Mouse (Mus musculus): ENCODE measurements around the gene Sec24c. TPM values are rescaled to one million over a fixed set of nuclear protein-coding genes. Genes with fewer than 3 reads are reported as not detected.

The Sec24c gene
- polyA plus RNA-seq, 1 experiment from 2014 or later = 69.5 TPM

DNA sequence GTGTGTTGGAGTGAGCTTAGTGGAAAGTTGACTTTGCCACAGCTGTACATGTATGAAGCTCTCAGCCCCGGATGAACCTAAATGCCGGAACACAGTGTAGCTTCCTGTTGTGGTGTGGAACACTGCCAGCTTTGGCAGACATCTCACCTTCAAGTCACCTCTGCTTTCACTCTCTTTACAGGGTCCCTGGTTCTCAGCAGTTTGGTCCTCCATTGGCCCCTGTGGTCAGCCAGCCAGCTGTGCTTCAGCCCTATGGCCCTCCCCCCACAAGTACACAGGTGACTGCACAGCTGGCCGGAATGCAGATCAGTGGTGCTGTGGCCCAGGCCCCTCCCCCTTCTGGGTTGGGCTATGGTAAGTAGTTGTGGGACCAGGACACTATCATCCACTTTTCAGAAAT is 8.4 kb downstream of the Sec24c start:
- H3K9me3 ChIP-seq = no peaks in the 10 kb centered on the region
- H3K4me3 ChIP-seq = no peak overlapping the region
- 32% methylated on average over 3 of the region's 3 CpGs for WGBS
- peak overlapping the region; percentile 53 for H3K27ac ChIP-seq (replicated peaks)
- H3K36me3 ChIP-seq = peaks cover 100% of the 10 kb centered on the region
- H3K27me3 ChIP-seq (replicated peaks) = no peaks in the 10 kb centered on the region
- peaks cover 12% of the 10 kb centered on the region for H3K4me1 ChIP-seq
- H3K4me2 ChIP-seq = no peak overlapping the region
- no peak overlapping the region for H3K9ac ChIP-seq
- no peak for ATAC-seq (ENCODE audit: extremely low read depth, insufficient number of reproducible peaks, low FRiP score, low TSS enrichment)

DNA sequence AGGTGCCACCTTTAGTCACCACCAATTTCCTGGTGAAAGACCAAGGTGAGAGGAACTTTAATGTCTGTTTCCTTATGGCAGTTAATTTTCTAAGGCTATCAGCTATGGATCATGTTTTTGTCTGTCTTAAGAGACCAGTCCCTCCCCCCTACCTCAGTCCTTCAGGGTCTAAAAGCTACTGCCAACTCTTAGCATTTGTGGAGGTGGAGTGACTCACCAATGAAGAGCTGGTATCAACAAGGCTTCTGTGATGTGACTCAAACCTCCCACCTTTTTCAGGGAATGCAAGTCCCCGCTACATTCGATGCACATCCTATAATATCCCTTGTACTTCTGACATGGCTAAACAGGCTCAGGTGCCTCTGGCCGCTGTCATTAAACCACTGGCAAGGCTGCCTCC is 12.5 kb downstream of the Sec24c start:
- Histone ChIP-seq H3K9ac (no peak overlapping the region), H3K4me3 (no peak overlapping the region), H3K36me3 (peaks cover 100% of the 10 kb centered on the region), H3K27me3 (replicated peaks) (no peaks in the 10 kb centered on the region), H3K4me2 (no peak overlapping the region), H3K9me3 (no peaks in the 10 kb centered on the region), H3K27ac (replicated peaks) (no peak overlapping the region), H3K4me1 (peaks cover 12% of the 10 kb centered on the region)
- WGBS = 93% methylated on average over 3 of the region's 3 CpGs
- ATAC-seq (ENCODE audit: extremely low read depth, insufficient number of reproducible peaks, low FRiP score, low TSS enrichment) = no peak

DNA sequence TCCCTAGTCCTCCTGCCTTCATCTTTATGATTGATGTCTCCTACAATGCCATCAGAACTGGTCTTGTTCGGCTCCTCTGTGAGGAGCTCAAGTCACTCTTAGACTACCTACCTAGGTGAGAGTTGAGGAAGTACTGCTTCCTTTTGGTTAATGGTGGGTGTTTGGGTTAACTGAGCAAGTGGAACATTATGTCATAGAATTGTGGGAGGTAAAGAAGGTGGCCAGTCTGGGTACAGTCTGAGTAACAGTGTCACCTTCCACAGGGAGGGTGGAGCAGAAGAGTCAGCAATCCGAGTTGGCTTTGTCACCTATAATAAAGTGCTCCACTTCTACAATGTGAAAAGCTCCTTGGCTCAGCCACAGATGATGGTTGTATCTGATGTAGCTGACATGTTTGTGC is 14.9 kb downstream of the Sec24c start:
- Histone ChIP-seq H3K9ac (no peak overlapping the region), H3K27ac (replicated peaks) (no peak overlapping the region), H3K36me3 (peaks cover 100% of the 10 kb centered on the region), H3K4me3 (no peak overlapping the region), H3K9me3 (no peaks in the 10 kb centered on the region), H3K4me1 (peaks cover 8% of the 10 kb centered on the region), H3K27me3 (replicated peaks) (no peaks in the 10 kb centered on the region), H3K4me2 (no peak overlapping the region)
- ATAC-seq (ENCODE audit: extremely low read depth, insufficient number of reproducible peaks, low FRiP score, low TSS enrichment) = no peak
- WGBS = 93% methylated on average over 2 of the region's 2 CpGs

DNA sequence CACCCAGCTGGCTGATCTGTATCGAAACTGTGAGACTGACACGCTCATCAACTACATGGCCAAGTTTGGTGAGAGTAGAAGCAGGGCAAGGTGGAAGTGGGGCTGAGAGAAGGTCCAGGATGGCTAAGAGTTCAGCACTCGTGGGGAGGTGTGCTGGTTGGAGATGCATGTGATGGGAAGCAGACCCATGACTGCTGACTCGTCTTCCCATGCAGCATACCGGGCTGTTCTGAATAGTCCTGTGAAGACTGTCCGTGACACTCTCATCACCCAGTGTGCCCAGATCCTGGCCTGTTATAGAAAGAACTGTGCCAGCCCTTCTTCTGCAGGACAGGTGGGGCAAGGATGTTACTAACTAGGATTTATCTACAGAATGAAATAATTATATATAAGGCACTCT is 17.7 kb downstream of the Sec24c start:
- Histone ChIP-seq H3K36me3 (peaks cover 77% of the 10 kb centered on the region), H3K27me3 (replicated peaks) (no peaks in the 10 kb centered on the region), H3K9ac (no peak overlapping the region), H3K9me3 (no peaks in the 10 kb centered on the region), H3K4me2 (no peak overlapping the region), H3K4me1 (peaks cover 25% of the 10 kb centered on the region), H3K4me3 (no peak overlapping the region), H3K27ac (replicated peaks) (no peak overlapping the region)
- WGBS = 78% methylated on average over 6 of the region's 6 CpGs
- no peak for ATAC-seq (ENCODE audit: extremely low read depth, insufficient number of reproducible peaks, low FRiP score, low TSS enrichment)

DNA sequence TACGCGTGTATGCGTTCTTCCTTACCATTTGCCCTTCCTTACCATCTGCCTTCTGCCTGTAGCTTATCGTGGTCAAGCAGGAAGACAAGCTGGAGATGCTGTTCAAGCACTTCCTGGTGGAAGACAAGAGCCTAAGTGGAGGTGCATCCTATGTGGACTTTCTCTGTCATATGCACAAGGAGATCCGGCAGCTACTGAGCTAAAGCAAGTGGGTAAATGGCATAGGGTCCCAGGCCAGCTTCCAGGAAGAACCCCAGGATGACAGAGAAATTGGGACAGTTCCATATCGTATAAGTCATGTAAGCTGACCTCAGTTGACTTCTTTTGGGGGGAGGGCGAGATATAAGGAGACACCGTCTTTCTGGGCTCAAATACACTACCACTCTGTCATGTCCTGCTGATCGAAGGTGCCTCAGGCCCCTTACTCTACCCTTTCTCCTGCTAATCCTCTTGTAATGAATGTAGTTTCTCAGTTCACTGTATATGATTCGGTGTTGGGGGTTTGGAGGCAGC is 19.5 kb downstream of the Sec24c start:
- Histone ChIP-seq H3K9me3 (no peaks in the 10 kb centered on the region), H3K4me2 (peak overlapping the region; percentile 87; the same call in 1 of the 2 replicates), H3K4me1 (peaks cover 44% of the 10 kb centered on the region), H3K36me3 (peaks cover 69% of the 10 kb centered on the region), H3K27me3 (replicated peaks) (no peaks in the 10 kb centered on the region), H3K4me3 (peak overlapping the region; percentile 89; the same call in 1 of the 2 replicates), H3K27ac (replicated peaks) (peak overlapping the region; percentile 98; the same call in 1 of the 2 replicates), H3K9ac (no peak overlapping the region)
- no peak for ATAC-seq (ENCODE audit: extremely low read depth, insufficient number of reproducible peaks, low FRiP score, low TSS enrichment)
- WGBS = 77% methylated on average over 10 of the region's 10 CpGs

DNA sequence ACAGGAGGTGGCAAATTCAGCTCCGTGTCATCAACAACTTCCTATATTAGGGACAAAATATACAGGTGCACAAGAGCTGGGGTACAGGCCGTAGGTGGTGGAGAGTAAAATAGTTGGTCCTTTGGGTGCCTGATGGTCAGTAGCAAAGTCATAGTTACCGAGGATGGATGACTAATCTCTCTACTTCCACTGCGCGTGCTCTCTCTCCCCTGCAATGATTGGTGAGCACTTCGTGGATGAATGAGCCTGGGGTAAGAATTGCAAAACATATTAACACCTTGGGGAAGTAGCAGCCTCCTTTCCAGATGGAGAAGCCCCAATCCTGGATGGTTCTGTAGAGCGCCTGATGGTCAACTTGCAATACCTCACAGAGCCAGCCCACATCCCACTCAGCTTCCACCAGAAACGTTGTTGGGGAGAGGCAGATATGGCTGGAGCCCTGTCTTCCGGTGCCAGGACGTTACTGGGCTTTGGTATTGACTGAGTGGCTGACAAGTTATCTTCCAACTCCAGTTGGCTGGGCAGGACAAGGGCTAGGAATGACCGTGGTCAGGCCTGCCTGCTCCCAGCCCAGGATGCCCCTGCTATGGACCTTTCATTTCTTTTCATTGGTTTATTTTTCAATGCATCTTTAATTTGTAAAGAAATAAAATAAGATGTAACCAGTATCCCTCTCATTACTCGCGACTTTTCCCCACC is 20.2 kb downstream of the Sec24c start:
- Histone ChIP-seq H3K36me3 (peaks cover 68% of the 10 kb centered on the region), H3K4me1 (peaks cover 51% of the 10 kb centered on the region), H3K27ac (replicated peaks) (peak overlapping the region; percentile 98), H3K4me3 (peak overlapping the region; percentile 89), H3K9ac (peak overlapping the region; percentile 97), H3K27me3 (replicated peaks) (no peaks in the 10 kb centered on the region), H3K4me2 (peak overlapping the region; percentile 87), H3K9me3 (no peaks in the 10 kb centered on the region)
- 43% methylated on average over 13 of the region's 13 CpGs for WGBS
- peak; percentile 3; the same call in 1 of the 2 replicates for ATAC-seq (ENCODE audit: extremely low read depth, insufficient number of reproducible peaks, low FRiP score, low TSS enrichment)

DNA sequence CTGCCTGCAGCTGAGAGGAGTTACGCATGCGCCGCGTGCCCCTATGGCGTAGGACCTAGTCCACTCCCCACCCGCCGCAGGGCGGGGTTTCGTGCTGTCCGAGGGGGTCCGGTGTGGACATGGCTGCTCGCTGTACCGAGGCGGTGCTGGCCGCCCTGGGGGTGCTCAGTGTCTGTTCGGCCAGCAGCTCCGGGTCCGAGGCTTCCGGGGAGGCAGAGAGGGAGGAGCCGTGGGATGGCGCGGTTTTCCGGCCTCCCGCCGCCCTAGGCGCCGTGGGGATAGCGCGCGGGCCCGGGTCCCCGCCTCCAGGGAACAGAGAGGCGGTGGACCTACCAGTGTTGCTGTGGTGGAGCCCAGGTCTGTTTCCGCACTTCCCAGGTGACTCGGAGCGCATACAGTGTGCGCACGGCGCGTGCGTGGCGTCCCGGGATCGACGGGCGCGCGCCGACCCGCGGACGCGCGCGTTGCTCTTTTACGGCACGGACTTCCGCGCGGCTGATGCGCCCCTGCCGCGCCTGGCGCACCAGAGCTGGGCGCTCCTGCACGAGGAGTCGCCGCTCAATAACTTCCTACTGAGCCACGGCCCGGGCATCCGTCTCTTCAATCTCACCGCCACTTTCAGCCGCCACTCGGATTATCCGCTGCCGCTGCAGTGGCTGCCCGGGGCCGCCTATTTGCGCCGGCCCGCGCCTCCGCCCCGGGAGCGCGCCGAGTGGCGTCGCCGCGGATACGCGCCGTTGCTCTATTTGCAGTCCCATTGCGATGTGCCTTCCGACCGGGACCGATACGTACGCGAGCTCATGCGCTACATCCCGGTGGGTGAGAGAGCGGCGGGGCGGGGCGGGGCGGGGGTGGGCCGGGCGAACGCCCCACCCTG is 21.0 kb downstream of the Sec24c start, which contains the start of gene Fut11:
Gene Fut11 (plus strand): TSS at position 85 of the 877 bp plus-strand sequence.
- peak within 1 kb of the TSS; percentile 98 for H3K27ac ChIP-seq (replicated peaks)
- under 1% methylated on average over 107 of the region's 111 CpGs for WGBS
- peak within 1 kb of the TSS; percentile 89 for H3K4me3 ChIP-seq
- peak; percentile 80 for ATAC-seq (ENCODE audit: extremely low read depth, insufficient number of reproducible peaks, low FRiP score, low TSS enrichment)
- peaks cover 60% of the 10 kb centered on the region for H3K36me3 ChIP-seq
- no peaks in the 10 kb centered on the region for H3K9me3 ChIP-seq
- H3K4me1 ChIP-seq = peaks cover 58% of the 10 kb centered on the region
- H3K27me3 ChIP-seq (replicated peaks) = no peaks in the 10 kb centered on the region
- peak within 1 kb of the TSS; percentile 97 for H3K9ac ChIP-seq
- peak within 1 kb of the TSS; percentile 87 for H3K4me2 ChIP-seq

DNA sequence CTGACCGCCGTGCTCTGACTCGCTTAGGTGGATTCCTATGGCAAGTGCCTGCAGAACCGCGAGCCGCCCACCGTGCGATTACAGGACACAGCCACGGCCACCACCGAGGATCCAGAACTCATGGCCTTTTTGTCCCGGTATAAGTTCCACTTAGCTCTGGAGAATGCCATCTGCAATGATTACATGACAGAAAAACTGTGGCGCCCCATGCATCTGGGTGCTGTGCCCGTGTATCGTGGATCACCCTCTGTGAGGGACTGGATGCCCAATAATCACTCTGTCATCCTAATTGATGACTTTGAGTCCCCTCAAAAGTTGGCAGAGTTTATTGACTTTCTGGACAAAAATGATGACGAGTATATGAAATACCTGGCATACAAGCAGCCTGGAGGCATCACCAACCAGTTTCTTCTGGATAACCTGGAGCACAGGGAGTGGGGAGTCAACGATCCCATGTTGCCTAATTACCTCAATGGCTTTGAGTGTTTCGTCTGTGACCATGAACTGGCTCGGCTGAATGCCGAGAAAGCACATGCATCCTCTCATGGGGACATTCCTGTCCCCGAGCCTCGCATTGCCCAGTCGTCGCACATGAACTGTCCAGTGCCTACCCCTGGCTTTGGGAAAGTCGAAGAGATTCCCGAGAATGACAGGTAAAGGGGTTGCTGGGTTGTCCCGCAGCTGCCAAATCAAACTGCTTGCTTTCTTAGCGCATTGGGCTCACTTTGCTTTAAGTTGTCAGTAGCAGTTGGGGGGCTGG is 21.8 kb downstream of the Sec24c start:
- Histone ChIP-seq H3K4me2 (peak overlapping the region; percentile 87), H3K27me3 (replicated peaks) (no peaks in the 10 kb centered on the region), H3K4me1 (peaks cover 66% of the 10 kb centered on the region), H3K36me3 (peaks cover 57% of the 10 kb centered on the region), H3K27ac (replicated peaks) (peak overlapping the region; percentile 98), H3K4me3 (peak overlapping the region; percentile 89), H3K9ac (peak overlapping the region; percentile 97), H3K9me3 (no peaks in the 10 kb centered on the region)
- 11% methylated on average over 27 of the region's 27 CpGs for WGBS
- no peak for ATAC-seq (ENCODE audit: extremely low read depth, insufficient number of reproducible peaks, low FRiP score, low TSS enrichment)

DNA sequence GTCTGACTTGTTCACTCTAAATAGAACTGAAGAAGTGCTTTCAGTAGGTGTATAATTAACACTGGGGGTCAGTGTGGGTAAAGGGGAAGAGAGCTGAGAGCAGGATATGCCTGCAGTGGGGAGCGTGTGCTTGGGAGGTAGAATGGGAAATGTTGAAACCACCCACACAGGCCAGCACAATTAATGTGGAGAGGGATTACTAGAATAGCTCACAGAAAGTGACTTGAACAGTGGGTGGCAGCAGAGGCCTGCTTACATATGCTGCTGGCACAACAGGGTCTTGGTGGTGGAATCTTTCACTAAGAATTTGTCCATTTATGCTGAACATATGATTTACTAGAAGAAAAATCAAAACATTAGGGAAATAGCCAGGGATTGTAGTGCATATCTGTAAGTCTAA is 22.9 kb downstream of the Sec24c start:
- peak overlapping the region; percentile 50; the same call in 1 of the 2 replicates for H3K27ac ChIP-seq (replicated peaks)
- peaks cover 76% of the 10 kb centered on the region for H3K4me1 ChIP-seq
- H3K27me3 ChIP-seq (replicated peaks) = no peaks in the 10 kb centered on the region
- peaks cover 47% of the 10 kb centered on the region for H3K36me3 ChIP-seq
- peak overlapping the region; percentile 87 for H3K4me2 ChIP-seq
- WGBS = 9% methylated on average over 1 of the region's 1 CpGs
- H3K9ac ChIP-seq = peak overlapping the region; percentile 97
- peak overlapping the region; percentile 89 for H3K4me3 ChIP-seq
- H3K9me3 ChIP-seq = no peaks in the 10 kb centered on the region
- ATAC-seq (ENCODE audit: extremely low read depth, insufficient number of reproducible peaks, low FRiP score, low TSS enrichment) = no peak

DNA sequence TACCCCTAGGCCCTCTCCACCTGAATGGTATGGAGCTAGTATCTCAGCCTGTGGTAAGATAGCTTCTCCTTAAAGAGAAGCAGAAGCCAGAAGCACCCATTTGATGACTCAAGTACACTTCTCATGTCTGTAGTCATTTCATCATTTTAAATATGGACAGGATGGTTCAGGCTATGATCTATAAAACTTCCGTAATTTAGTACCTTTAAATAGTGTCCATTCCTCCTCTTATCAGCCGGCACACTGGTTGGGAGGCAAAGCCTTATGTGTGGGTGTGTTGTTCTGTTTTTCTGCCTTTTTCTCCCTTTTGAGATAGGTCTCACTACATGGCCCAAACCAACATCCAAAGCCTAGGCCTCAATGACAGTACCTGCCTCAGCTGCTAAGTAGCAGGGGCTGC is 24.4 kb downstream of the Sec24c start:
- Histone ChIP-seq H3K4me2 (no peak overlapping the region; the same call in 1 of the 2 replicates), H3K4me1 (peaks cover 78% of the 10 kb centered on the region), H3K4me3 (no peak overlapping the region), H3K27ac (replicated peaks) (no peak overlapping the region), H3K36me3 (peaks cover 32% of the 10 kb centered on the region), H3K9me3 (no peaks in the 10 kb centered on the region), H3K9ac (peak overlapping the region; percentile 97), H3K27me3 (replicated peaks) (no peaks in the 10 kb centered on the region)
- ATAC-seq (ENCODE audit: extremely low read depth, insufficient number of reproducible peaks, low FRiP score, low TSS enrichment) = no peak
- 73% methylated on average over 2 of the region's 2 CpGs for whole genome bisulfite sequencing

DNA sequence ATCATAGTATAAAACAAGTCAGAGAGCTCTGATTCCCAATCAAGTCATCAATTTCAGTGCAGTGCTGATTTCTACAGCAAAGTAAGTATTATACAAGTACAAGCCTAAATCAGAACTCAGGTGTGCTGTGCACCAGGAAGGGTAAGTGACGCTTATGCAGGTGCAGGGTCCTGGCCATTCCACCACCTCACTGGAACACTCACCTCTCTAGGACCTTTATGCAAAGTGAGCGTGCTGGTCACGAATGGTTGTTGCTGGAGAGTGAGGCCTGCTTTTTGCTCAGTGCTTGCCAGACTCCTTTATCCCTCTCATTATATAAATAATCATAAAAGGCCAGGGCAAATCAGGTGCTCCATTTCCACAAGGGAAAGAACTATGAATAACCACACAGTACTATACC is 26.3 kb downstream of the Sec24c start:
- ATAC-seq (ENCODE audit: extremely low read depth, insufficient number of reproducible peaks, low FRiP score, low TSS enrichment) = no peak
- peaks cover 71% of the 10 kb centered on the region for H3K4me1 ChIP-seq
- H3K27ac ChIP-seq (replicated peaks) = no peak overlapping the region
- H3K9ac ChIP-seq = peak overlapping the region; percentile 61
- WGBS = 82% methylated on average over 3 of the region's 3 CpGs
- H3K36me3 ChIP-seq = peaks cover 36% of the 10 kb centered on the region
- H3K4me2 ChIP-seq = no peak overlapping the region
- H3K27me3 ChIP-seq (replicated peaks) = no peaks in the 10 kb centered on the region
- no peak overlapping the region for H3K4me3 ChIP-seq
- no peaks in the 10 kb centered on the region for H3K9me3 ChIP-seq

All from heart, embryonic 13.5 days (tissue).